Mouse (Mus musculus) ES-Bruce4 (cell line): ENCODE measurements around the gene Mybbp1a.

Experiments used
- CTCF ChIP-seq: IDR thresholded peaks from one replicate; pipeline ENCODE4 v1.8.1; 2011; ENCODE audit warnings: low read depth, low read length
- EP300 ChIP-seq: IDR thresholded peaks from 2 replicates; pipeline ENCODE4 v1.6.1; 2011; ENCODE audit warnings: low read depth, low read length; ENCODE audit not compliant: insufficient read depth
- POLR2A ChIP-seq: IDR thresholded peaks from one replicate; pipeline ENCODE4 v1.8.1; 2011; ENCODE audit warnings: low read length; ENCODE audit not compliant: insufficient read depth

DNA sequence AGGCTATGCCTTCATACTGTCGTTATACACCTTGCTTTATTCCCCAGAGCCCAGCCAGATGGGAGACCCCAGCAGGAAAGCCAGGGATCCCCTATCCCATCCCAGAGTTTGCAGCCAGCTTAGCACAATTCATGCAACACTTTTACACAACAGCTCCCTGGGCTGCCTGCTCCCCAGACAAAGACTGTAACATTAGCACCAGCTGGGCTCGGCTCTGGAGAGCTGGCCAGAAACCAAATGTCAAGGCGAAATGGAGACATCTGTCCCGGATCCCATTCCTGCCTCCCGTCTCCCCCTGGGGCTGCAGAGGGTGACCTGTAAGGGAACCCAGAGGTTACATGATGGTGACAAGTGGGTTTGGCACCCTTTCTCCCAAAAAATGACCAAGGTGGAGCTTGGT lies 47.5 kb upstream of the Mybbp1a start:
- TF ChIP-seq CTCF: no peak
- TF ChIP-seq EP300: no peak
- TF ChIP-seq POLR2A: no peak
